In the genomic region with DNA sequence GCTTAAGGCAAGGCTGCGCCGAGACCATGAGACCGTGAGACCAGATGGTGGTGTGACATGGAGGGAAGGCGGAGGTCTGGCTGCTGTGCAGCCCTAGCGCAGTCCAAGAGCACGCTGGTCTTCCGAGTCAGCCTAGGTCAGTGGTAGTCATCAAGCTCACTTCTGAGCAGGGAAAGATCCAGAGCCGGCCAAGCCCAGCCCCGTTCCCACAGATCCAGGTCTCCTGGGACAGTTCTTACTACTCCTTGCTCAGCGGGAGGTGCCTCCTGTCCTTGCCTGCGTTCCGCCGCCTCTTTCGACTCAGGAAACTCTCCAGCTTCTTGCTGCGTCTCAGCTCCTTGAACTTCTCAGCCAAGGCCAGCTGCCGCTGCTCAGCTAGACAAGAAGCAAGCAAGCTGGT, we compare ENCODE assay signal across 20 mouse cellular contexts. TPM values are rescaled to one million over a fixed set of nuclear protein-coding genes. Genes with fewer than 3 reads are reported as not detected.
A peak's percentile ranks its signal among the peaks of the same experiment; 100 is the strongest.
DNase-seq lines count a peak whose midpoint lies in the region; ATAC-seq lines count a peak whose summit lies in the region.
"Had no signal": no experiment of that assay in that cellular context is flagged by ENCODE, and none has a peak within 500 bp of the region (broad histone marks: within the 10 kb centered on the region; RNA-seq: fewer than 3 reads in every experiment).

No protein-coding gene starts in this region.

- no peak overlapping the region for H3K9ac ChIP-seq in heart, embryonic 12.5 days
- H3K9ac ChIP-seq in midbrain, embryonic 13.5 days (replicated peaks), result no peak overlapping the region
- H3K9ac ChIP-seq in midbrain, embryonic 14.5 days (replicated peaks; ENCODE audit: low read length), result no peak overlapping the region
- H3K9ac ChIP-seq: embryonic facial prominence, embryonic 13.5 days; heart, embryonic 15.5 days; liver, embryonic 14.5 days had no signal

- no peak overlapping the region for H3K4me3 ChIP-seq in heart, embryonic 12.5 days
- no peak overlapping the region for H3K4me3 ChIP-seq in midbrain, embryonic 13.5 days (replicated peaks)
- H3K4me3 ChIP-seq in midbrain, embryonic 14.5 days (replicated peaks; ENCODE audit: low read depth, low read length), result no peak overlapping the region
- H3K4me3 ChIP-seq: embryonic facial prominence, embryonic 13.5 days; heart, embryonic 15.5 days; layer of hippocampus, adult 2 months had no signal

- H3K9me3 ChIP-seq in heart, embryonic 12.5 days (replicated peaks), result 0 out of 2 replicates have a peak, but pooled peaks cover 5% of the 10 kb centered on the region
- H3K9me3 ChIP-seq in midbrain, embryonic 13.5 days, result no peaks in the 10 kb centered on the region
- H3K9me3 ChIP-seq in midbrain, embryonic 14.5 days (ENCODE audit: control insufficient read depth, low read length), result no peaks in the 10 kb centered on the region
- H3K9me3 ChIP-seq: embryonic facial prominence, embryonic 13.5 days; heart, embryonic 15.5 days had no signal

- H3K4me1 ChIP-seq in heart, embryonic 12.5 days (replicated peaks), result peaks cover 2% of the 10 kb centered on the region; the same call in 1 of the 2 replicates
- H3K4me1 ChIP-seq in midbrain, embryonic 13.5 days (replicated peaks), result no peaks in the 10 kb centered on the region
- no peaks in the 10 kb centered on the region for H3K4me1 ChIP-seq in midbrain, embryonic 14.5 days (ENCODE audit: control insufficient read depth, insufficient read depth, low read length)

- no peak overlapping the region for H3K27ac ChIP-seq in heart, embryonic 12.5 days (ENCODE audit: poor library complexity, severe bottlenecking)
- H3K27ac ChIP-seq in midbrain, embryonic 13.5 days, result no peak overlapping the region
- no peak overlapping the region for H3K27ac ChIP-seq in midbrain, embryonic 14.5 days (replicated peaks; ENCODE audit: low read depth, low read length)
- H3K27ac ChIP-seq: embryonic facial prominence, embryonic 13.5 days; heart, embryonic 15.5 days; layer of hippocampus, adult 2 months; liver, embryonic 14.5 days; stomach, postnatal 0 days had no signal

- no peaks in the 10 kb centered on the region for H3K27me3 ChIP-seq in heart, embryonic 12.5 days (replicated peaks)
- no peaks in the 10 kb centered on the region for H3K27me3 ChIP-seq in midbrain, embryonic 13.5 days
- H3K27me3 ChIP-seq in midbrain, embryonic 14.5 days (ENCODE audit: control insufficient read depth, insufficient read depth, low read length), result no peaks in the 10 kb centered on the region
- H3K27me3 ChIP-seq: embryonic facial prominence, embryonic 13.5 days; heart, embryonic 15.5 days; Patski had no signal

- H3K4me2 ChIP-seq in heart, embryonic 12.5 days, result no peak overlapping the region
- no peak overlapping the region for H3K4me2 ChIP-seq in midbrain, embryonic 13.5 days (replicated peaks)
- H3K4me2 ChIP-seq in midbrain, embryonic 14.5 days (ENCODE audit: low read length), result no peak overlapping the region
- H3K4me2 ChIP-seq: embryonic facial prominence, embryonic 13.5 days; heart, embryonic 15.5 days had no signal

- peak; percentile 72 for DNase-seq in adrenal gland, postnatal 14 days
- no peak for DNase-seq in adrenal gland, adult 18-20 months (ENCODE audit: low spot score in 2 of 2)
- DNase-seq in heart, adult 18-20 months, result peak; percentile 46 to 70
- no peak for DNase-seq in midbrain, embryonic 14.5 days
- no peak for DNase-seq in natural killer cell, adult 2 months (ENCODE audit: low spot score in 2 of 2)
- no peak for DNase-seq in ovary, postnatal 14 days (ENCODE audit: low spot score)
- DNase-seq: cerebellum, adult 18-20 months; kidney, adult 9 months; lung, postnatal 10 days; right cerebral cortex, adult 18-20 months; thymus, postnatal 4 days had no signal

- H3K36me3 ChIP-seq in heart, embryonic 12.5 days, result peaks cover 79% of the 10 kb centered on the region
- H3K36me3 ChIP-seq in midbrain, embryonic 13.5 days, result peaks cover 71% of the 10 kb centered on the region
- H3K36me3 ChIP-seq in midbrain, embryonic 14.5 days (ENCODE audit: control insufficient read depth, insufficient read depth, low read length), result peaks cover 70% of the 10 kb centered on the region

- 88% methylated on average over 16 of the region's 16 CpGs for WGBS in heart, embryonic 12.5 days
- WGBS in midbrain, embryonic 13.5 days, result 95% methylated on average over 16 of the region's 16 CpGs
- 92% methylated on average over 16 of the region's 16 CpGs for WGBS in midbrain, embryonic 14.5 days

- ATAC-seq in heart, embryonic 12.5 days (ENCODE audit: insufficient number of reproducible peaks, low FRiP score), result no peak
- 0 out of 2 replicates have a peak, but pooled peaks have one; percentile 30 for ATAC-seq in midbrain, embryonic 13.5 days
- no peak for ATAC-seq in midbrain, embryonic 14.5 days (ENCODE audit: low FRiP score, low TSS enrichment)
- ATAC-seq: hindbrain, embryonic 16.5 days; Patski had no signal

RNA-seq across cellular contexts. Expression of gene Rrp36, which starts 6.4 kb away (rescaled TPM):
- 23.7 and 25.7 TPM in 2 replicates for total RNA-seq in adrenal gland, postnatal 14 days (2021)
- total RNA-seq in adrenal gland, adult 18-20 months (2021), result 10 to 100 TPM; 25.9 to 29.8 TPM
- 10 to 100 TPM; 13.4 to 14.2 TPM for total RNA-seq in heart, adult 18-20 months (2021)
- 36.5 and 38.9 TPM in 2 replicates for polyA plus RNA-seq in heart, embryonic 12.5 days (2016; fragmentation: Nextera tagmentation; extraction: Ambion mirVana)
- 48.1 and 49.9 TPM in 2 replicates for polyA plus RNA-seq in midbrain, embryonic 13.5 days (2015; fragmentation: Nextera tagmentation; extraction: Ambion mirVana)
- polyA plus RNA-seq in midbrain, embryonic 14.5 days (2014; fragmentation: Nextera tagmentation; extraction: Ambion mirVana), result 35.3 and 40.5 TPM in 2 replicates

RNA-seq across cellular contexts. Expression of gene Mea1, which starts 10.9 kb away (rescaled TPM):
- total RNA-seq in adrenal gland, postnatal 14 days (2021), result 80.5 and 90.2 TPM in 2 replicates
- total RNA-seq in adrenal gland, adult 18-20 months (2021), result 100 to 1,000 TPM; 100 to 107 TPM
- total RNA-seq in heart, adult 18-20 months (2021), result 10 to 100 TPM; 52.0 to 52.2 TPM
- polyA plus RNA-seq in heart, embryonic 12.5 days (2016; fragmentation: Nextera tagmentation; extraction: Ambion mirVana), result 116 and 123 TPM in 2 replicates
- polyA plus RNA-seq in midbrain, embryonic 13.5 days (2015; fragmentation: Nextera tagmentation; extraction: Ambion mirVana), result 237 and 241 TPM in 2 replicates
- polyA plus RNA-seq in midbrain, embryonic 14.5 days (2014; fragmentation: Nextera tagmentation; extraction: Ambion mirVana), result 240 and 297 TPM in 2 replicates

RNA-seq across cellular contexts. Expression of gene Klhdc3, which starts 13.0 kb away (rescaled TPM):
- 80.0 and 83.6 TPM in 2 replicates for total RNA-seq in adrenal gland, postnatal 14 days (2021)
- 10 to 100 TPM; 47.6 to 69.9 TPM for total RNA-seq in adrenal gland, adult 18-20 months (2021)
- total RNA-seq in heart, adult 18-20 months (2021), result 10 to 100 TPM; 53.5 to 60.2 TPM
- polyA plus RNA-seq in heart, embryonic 12.5 days (2016; fragmentation: Nextera tagmentation; extraction: Ambion mirVana), result 149 and 155 TPM in 2 replicates
- 152 TPM in 2 replicates for polyA plus RNA-seq in midbrain, embryonic 13.5 days (2015; fragmentation: Nextera tagmentation; extraction: Ambion mirVana)
- polyA plus RNA-seq in midbrain, embryonic 14.5 days (2014; fragmentation: Nextera tagmentation; extraction: Ambion mirVana), result 141 and 150 TPM in 2 replicates

RNA-seq across cellular contexts. Expression of gene Cul7, which starts 17.6 kb away (rescaled TPM):
- total RNA-seq in adrenal gland, postnatal 14 days (2021), result 45.5 and 52.3 TPM in 2 replicates
- 10 to 100 TPM; 32.1 to 36.3 TPM for total RNA-seq in adrenal gland, adult 18-20 months (2021)
- 10 to 100 TPM; 16.9 to 18.8 TPM for total RNA-seq in heart, adult 18-20 months (2021)
- polyA plus RNA-seq in heart, embryonic 12.5 days (2016; fragmentation: Nextera tagmentation; extraction: Ambion mirVana), result 48.1 and 53.1 TPM in 2 replicates
- polyA plus RNA-seq in midbrain, embryonic 13.5 days (2015; fragmentation: Nextera tagmentation; extraction: Ambion mirVana), result 41.6 and 46.3 TPM in 2 replicates
- polyA plus RNA-seq in midbrain, embryonic 14.5 days (2014; fragmentation: Nextera tagmentation; extraction: Ambion mirVana), result 32.3 and 32.9 TPM in 2 replicates

RNA-seq across cellular contexts. Expression of gene Mrpl2, which starts 21.7 kb away (rescaled TPM):
- total RNA-seq in adrenal gland, postnatal 14 days (2021), result 127 and 134 TPM in 2 replicates
- total RNA-seq in adrenal gland, adult 18-20 months (2021), result 10 to 100 TPM; 97.8 to 99.8 TPM
- 100 to 1,000 TPM; 136 to 141 TPM for total RNA-seq in heart, adult 18-20 months (2021)
- 90.9 and 99.0 TPM in 2 replicates for polyA plus RNA-seq in heart, embryonic 12.5 days (2016; fragmentation: Nextera tagmentation; extraction: Ambion mirVana)
- polyA plus RNA-seq in midbrain, embryonic 13.5 days (2015; fragmentation: Nextera tagmentation; extraction: Ambion mirVana), result 75.1 and 89.5 TPM in 2 replicates
- 73.2 and 78.0 TPM in 2 replicates for polyA plus RNA-seq in midbrain, embryonic 14.5 days (2014; fragmentation: Nextera tagmentation; extraction: Ambion mirVana)

Comparison
In these comparisons a context has a peak if more than half of its experiments do, and no peak if none do; other contexts are left out.
1. DNase-seq: peak in adrenal gland, postnatal 14 days (single experiment) and heart, adult 18-20 months (2 of 2); none in adrenal gland, adult 18-20 months (0 of 2), midbrain, embryonic 14.5 days (single experiment), natural killer cell, adult 2 months (0 of 2) and ovary, postnatal 14 days (single experiment).